Comparison of ENCODE assay signal across 8 mouse cellular contexts in the genomic region with DNA sequence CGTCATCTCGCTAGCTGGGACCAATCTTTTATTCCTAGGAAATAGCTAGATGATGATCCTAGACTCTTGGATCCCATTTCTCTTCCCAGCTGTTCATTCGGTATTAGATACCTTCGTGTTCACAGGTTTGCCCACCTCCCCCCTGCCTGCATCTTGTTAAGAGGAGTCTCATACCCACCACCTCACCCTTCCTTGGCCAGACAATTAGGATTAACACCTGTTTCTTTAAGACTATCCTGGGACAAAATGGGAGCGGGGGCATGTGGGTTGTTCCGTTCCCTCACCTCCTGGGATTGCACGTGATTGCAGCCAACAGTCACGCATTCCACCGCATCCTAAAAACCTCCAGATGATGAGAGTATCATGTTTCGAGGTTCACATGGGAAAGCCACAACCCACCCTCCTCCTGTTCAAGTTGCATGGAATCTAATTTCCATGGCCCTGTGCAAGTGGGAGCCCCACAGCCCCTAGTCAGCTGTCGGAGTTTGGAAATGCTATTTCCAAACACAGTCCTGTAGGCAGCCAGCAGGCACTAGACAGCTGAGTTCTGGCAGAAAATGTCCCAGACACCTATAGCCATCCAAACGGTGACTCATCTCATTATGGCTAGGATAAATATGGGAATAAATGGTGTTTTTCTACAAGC. TPM values are rescaled to one million over a fixed set of nuclear protein-coding genes. Genes with fewer than 3 reads are reported as not detected.
DNase-seq lines count a peak whose midpoint lies in the region; ATAC-seq and TF ChIP-seq lines count a peak whose summit lies in the region.

No protein-coding gene starts in this region.

- no peaks in the 10 kb centered on the region for H3K9me3 ChIP-seq in kidney, postnatal 0 days (replicated peaks; ENCODE audit: low read length)

- 0 out of 2 replicates have a peak, but pooled peaks have one; percentile 10 for ATAC-seq in kidney, postnatal 0 days (replicated peaks; ENCODE audit: low FRiP score, low read depth)
- no peak for ATAC-seq in inflammation-experienced regulatory T-cells, adult 6 months
- no peak for ATAC-seq in CD4-positive, CD25-positive, alpha-beta regulatory T cell, adult 4 months

- H3K27ac ChIP-seq in kidney, postnatal 0 days, result no peak overlapping the region
- H3K27ac ChIP-seq in kidney, adult 2 months (ENCODE audit: insufficient read depth, low read depth, low read length), result no peak overlapping the region

- TF ChIP-seq CTCF in kidney, postnatal 0 days (IDR thresholded peaks at IDR 0.05; ENCODE audit: low read depth), result no peak
- TF ChIP-seq CTCF in kidney, adult 2 months (conservative IDR thresholded peaks at IDR 0.05; ENCODE audit: insufficient read depth, insufficient read length, low read depth, low read length), result no peak

- peak overlapping the region; percentile 25 for H3K4me2 ChIP-seq in kidney, postnatal 0 days (ENCODE audit: low read length)

- no peaks in the 10 kb centered on the region for H3K36me3 ChIP-seq in kidney, postnatal 0 days (ENCODE audit: insufficient read depth, low read length)
- H3K36me3 ChIP-seq in kidney, adult 2 months (ENCODE audit: control insufficient read depth, insufficient read depth, low read length), result no peaks in the 10 kb centered on the region

- no peak for TF ChIP-seq POLR2A in kidney, adult 2 months (IDR thresholded peaks at IDR 0.05; ENCODE audit: low read depth, low read length)

- peak; percentile 50 for DNase-seq in kidney, postnatal 0 days (ENCODE audit: low spot score)
- DNase-seq in kidney, adult 2 months, result no peak
- DNase-seq in frontal cortex, postnatal 14 days (ENCODE audit: low spot score in 2 of 2), result peak; percentile 22 to 42
- DNase-seq in layer of hippocampus, adult 9-11 months, result peak; percentile 91
- DNase-seq in lung, postnatal 4 days, result peak; percentile 28 to 62
- DNase-seq in cerebellum, postnatal 25 days, result no peak

- peaks cover 6% of the 10 kb centered on the region; the same call in 1 of the 2 replicates for H3K4me1 ChIP-seq in kidney, postnatal 0 days (replicated peaks; ENCODE audit: insufficient read depth, low read length)
- no peaks in the 10 kb centered on the region for H3K4me1 ChIP-seq in kidney, adult 2 months (ENCODE audit: control insufficient read depth, insufficient read depth, low read length)

- 22% methylated on average over 12 of the region's 12 CpGs for WGBS in kidney, postnatal 0 days
- WGBS in kidney, adult 2 months, result 32% methylated on average over 12 of the region's 12 CpGs

- no peaks in the 10 kb centered on the region for H3K27me3 ChIP-seq in kidney, postnatal 0 days (ENCODE audit: insufficient read depth, low read length)
- H3K27me3 ChIP-seq in kidney, adult 2 months (replicated peaks; ENCODE audit: control insufficient read depth, insufficient read depth, low read length), result no peaks in the 10 kb centered on the region

- no peak overlapping the region for H3K4me3 ChIP-seq in kidney, postnatal 0 days (replicated peaks; ENCODE audit: low read depth, low read length)
- H3K4me3 ChIP-seq in kidney, adult 2 months (ENCODE audit: insufficient read depth, low read depth, low read length), result no peak overlapping the region

- no peak overlapping the region for H3K9ac ChIP-seq in kidney, postnatal 0 days (ENCODE audit: low read depth, low read length)

RNA-seq across cellular contexts. Expression of gene Gxylt2, which starts 28.0 kb away (rescaled TPM):
- 7.9 and 9.9 TPM in 2 replicates for polyA plus RNA-seq in kidney, postnatal 0 days (2015; fragmentation: Nextera tagmentation; extraction: Ambion mirVana)
- 0.66 and 0.86 TPM in 2 replicates for polyA plus RNA-seq in kidney, adult 2 months (2012; rRNA removed)
- polyA plus RNA-seq in inflammation-experienced regulatory T-cells, adult 6 months (2017; shearing (Covaris generic)), result under 1 TPM in 1 of 3 experiments, not detected in 2; 0.04 TPM
- polyA plus RNA-seq in CD4-positive, CD25-positive, alpha-beta regulatory T cell, adult 4 months (2017; shearing (Covaris generic)), result under 1 TPM in 1 of 2 experiments, not detected in 1; 0.17 TPM

Comparison
In these comparisons a context has a peak if more than half of its experiments do, and no peak if none do; other contexts are left out.
1. DNase-seq: peak in kidney, postnatal 0 days (single experiment), frontal cortex, postnatal 14 days (2 of 2), layer of hippocampus, adult 9-11 months (single experiment) and lung, postnatal 4 days (2 of 2); none in kidney, adult 2 months (single experiment) and cerebellum, postnatal 25 days (0 of 2).